Mouse (Mus musculus) spleen, adult 2 months (tissue): ENCODE measurements at regions not wholly inside any gene's neighbourhood (a gene's known extent, or its start where the extent isn't known, plus 50 kb on each side); places are given as distances from the start of the nearest gene placed in this dataset.

ENCODE experiments used
- CTCF ChIP-seq: fragments of 200-500 bp; IDR thresholded peaks from 2 replicates; pipeline ENCODE4 v1.5.1; 2011; ENCODE audit warnings: mild to moderate bottlenecking, inconsistent platforms; ENCODE audit not compliant: insufficient read depth, insufficient read length, insufficient replicate concordance; ENCODE audit errors: extremely low read depth
- POLR2A ChIP-seq: fragments of 200-500 bp; IDR thresholded peaks from 2 replicates; pipeline ENCODE4 v1.6.1; 2011; ENCODE audit warnings: low read depth, low read length, inconsistent platforms

DNA sequence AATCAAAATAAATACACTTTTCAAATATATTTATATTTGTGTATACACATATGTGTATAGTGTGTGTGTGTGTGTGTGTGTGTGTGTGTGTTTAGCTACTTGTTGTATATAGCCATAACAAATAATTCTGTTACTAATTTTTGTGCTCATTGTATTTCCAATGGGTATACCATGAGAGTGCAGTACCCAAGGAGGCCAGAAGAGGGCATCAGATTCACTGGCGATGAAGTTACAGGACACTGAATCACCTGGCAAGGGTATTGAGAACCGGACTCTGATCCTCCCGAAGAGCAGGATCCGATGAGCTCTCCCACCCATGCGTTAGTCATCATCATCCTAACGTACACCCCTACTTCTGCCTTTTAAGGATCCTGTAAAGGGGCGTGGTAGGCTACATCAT, 249.3 kb upstream of the Rpl38 start:
- TF ChIP-seq CTCF (no peak), POLR2A (no peak)
